Mouse (Mus musculus): Measurements from ENCODE around the gene Rnd2. TPM values are rescaled to one million over a fixed set of nuclear protein-coding genes. Genes with fewer than 3 reads are reported as not detected.

Gene Rnd2
- total and polyA plus RNA-seq, 3 experiments = 1.4 to 4.5 (median 2.8) TPM

DNA sequence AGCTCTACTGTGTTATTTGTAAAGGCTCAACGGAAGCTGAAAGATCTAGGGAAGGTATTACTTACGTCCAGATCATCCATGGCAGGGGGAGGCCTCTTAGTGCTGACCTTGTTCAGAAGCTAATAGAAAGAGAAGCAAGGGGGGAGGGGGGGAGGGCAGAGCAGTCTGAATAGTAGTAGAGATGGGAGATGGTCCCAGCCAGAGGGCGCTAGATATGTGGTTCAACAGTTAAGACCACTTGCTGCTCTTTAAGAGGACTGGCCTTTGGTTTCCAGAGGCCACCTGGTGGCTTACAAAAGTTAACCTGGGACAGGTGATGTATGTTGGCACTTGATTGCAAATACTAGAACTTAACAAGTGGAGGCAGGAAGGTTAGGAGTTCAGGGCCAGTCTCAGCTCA lies 45.2 kb upstream of the Rnd2 start:
- peak in 1 of 2 experiments; percentile 80; a peak in 2 of 4 replicates for TF ChIP-seq CTCF (conservative IDR thresholded peaks at IDR 0.05 in 1 of 2, IDR thresholded peaks at IDR 0.05 in 1 of 2; ENCODE audit: low read depth in 2 of 2, low read length in 2 of 2)
- peak; percentile 42; the same call in 1 of the 2 replicates for TF ChIP-seq ELF1 (IDR thresholded peaks at IDR 0.05; ENCODE audit: low read depth, low read length)
- TF ChIP-seq ETS1 (conservative IDR thresholded peaks at IDR 0.05; ENCODE audit: low read depth, low read length) = no peak; the same call in 1 of the 2 replicates
- peak; percentile 34; the same call in 1 of the 2 replicates for TF ChIP-seq HCFC1 (IDR thresholded peaks at IDR 0.05; ENCODE audit: low read depth, low read length)
- TF ChIP-seq MYC (IDR thresholded peaks at IDR 0.05; ENCODE audit: low read depth, low read length) = 0 out of 2 replicates have a peak, but pooled peaks have one; percentile 31
- 0 out of 2 replicates have a peak, but pooled peaks have one; percentile 35 for TF ChIP-seq MEF2A (IDR thresholded peaks at IDR 0.05; ENCODE audit: borderline replicate concordance, low read depth, low read length)
- TF ChIP-seq USF1 (IDR thresholded peaks at IDR 0.05; ENCODE audit: low read depth, low read length) = no peak
- peak; percentile 27 for TF ChIP-seq RAD21 (IDR thresholded peaks at IDR 0.05; ENCODE audit: low read depth, low read length)
- no peak for TF ChIP-seq CHD1 (IDR thresholded peaks at IDR 0.05; ENCODE audit: low read depth, low read length)
- TF ChIP-seq MAZ (IDR thresholded peaks at IDR 0.05; ENCODE audit: low read depth, low read length) = peak; percentile 55; the same call in 1 of the 2 replicates
- TF ChIP-seq SMC3 (IDR thresholded peaks at IDR 0.05; ENCODE audit: low read depth, low read length) = peak; percentile 59
- TF ChIP-seq CHD2 (IDR thresholded peaks at IDR 0.05; ENCODE audit: low read length) = 0 out of 2 replicates have a peak, but pooled peaks have one; percentile 21
- peak; percentile 19; the same call in 1 of the 2 replicates for TF ChIP-seq SIN3A (IDR thresholded peaks at IDR 0.05; ENCODE audit: low read length)
- Histone ChIP-seq H3K9ac (ENCODE audit: insufficient read depth, low read depth) (no peak overlapping the region), H3K9me3 (replicated peaks; ENCODE audit: low read length) (no peaks in the 10 kb centered on the region), H3K27me3 (replicated peaks) (no peaks in the 10 kb centered on the region), H3K79me2 (replicated peaks; ENCODE audit: control insufficient read depth, extremely low read depth, insufficient read depth, poor library complexity, severe bottlenecking) (peaks cover 12% of the 10 kb centered on the region), H3K4me2 (ENCODE audit: insufficient read depth, low read depth, poor library complexity, severe bottlenecking) (no peak overlapping the region), H3K4me3 (replicated peaks in 1 of 3; ENCODE audit: low read depth in 2 of 3, low read length in 2 of 3, poor library complexity in 1 of 3) (no peak overlapping the region), H3K36me3 (replicated peaks in 1 of 2; ENCODE audit: control insufficient read depth in 1 of 2, insufficient read depth in 1 of 2, low read length in 1 of 2) (peaks cover 0 to 4% of the 10 kb centered on the region in 2 experiments), H3K27ac (ENCODE audit: insufficient read depth, low read depth) (no peak overlapping the region), H3K4me1 (ENCODE audit: control insufficient read depth in 1 of 2, insufficient read depth in 2 of 2) (peaks cover 7 to 39% of the 10 kb centered on the region in 2 experiments)
- in situ Hi-C loops (cut with MboI; ENCODE audit: low pct_ligation_motif_present, low pct_unique_long_range_greater_than_20kb, low sequenced_read_pairs) = no loop called here
- DNase-seq (ENCODE audit: extremely low read depth) = peak; percentile 59
- dilution Hi-C loops (cut with MboI; ENCODE audit: extremely low pct_ligation_motif_present, extremely low pct_unique_long_range_greater_than_20kb, low sequenced_read_pairs) = no loop called here

DNA sequence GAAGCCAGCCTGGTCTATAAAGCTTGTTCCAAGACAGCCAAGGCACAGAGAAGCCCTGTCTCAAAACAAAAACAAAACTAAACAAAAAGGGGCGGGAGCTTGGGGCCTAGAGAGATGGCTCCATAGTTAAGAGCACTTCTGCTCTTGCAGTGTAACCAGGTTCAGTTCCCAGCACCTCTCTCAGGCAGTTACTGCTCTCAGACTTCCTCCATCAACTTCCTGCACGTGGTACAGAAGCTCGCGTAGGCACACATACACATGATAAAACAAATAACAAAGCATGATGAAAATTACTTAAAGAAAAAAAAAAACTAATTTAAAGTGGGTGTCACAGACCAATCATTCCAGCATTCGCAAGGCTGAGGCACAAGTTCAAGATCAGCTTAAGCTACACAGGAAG lies 44.7 kb upstream of the Rnd2 start:
- H3K9ac ChIP-seq (ENCODE audit: insufficient read depth, low read depth) = no peak overlapping the region
- peaks cover 12% of the 10 kb centered on the region for H3K79me2 ChIP-seq (replicated peaks; ENCODE audit: control insufficient read depth, extremely low read depth, insufficient read depth, poor library complexity, severe bottlenecking)
- in situ Hi-C loops (cut with MboI; ENCODE audit: low pct_ligation_motif_present, low pct_unique_long_range_greater_than_20kb, low sequenced_read_pairs) (no loop called here), dilution Hi-C loops (cut with MboI; ENCODE audit: extremely low pct_ligation_motif_present, extremely low pct_unique_long_range_greater_than_20kb, low sequenced_read_pairs) (no loop called here)
- peaks cover 7 to 39% of the 10 kb centered on the region in 2 experiments for H3K4me1 ChIP-seq (ENCODE audit: control insufficient read depth in 1 of 2, insufficient read depth in 2 of 2)
- TF ChIP-seq HCFC1 (IDR thresholded peaks at IDR 0.05; ENCODE audit: low read depth, low read length) (no peak), JUND (conservative IDR thresholded peaks at IDR 0.05; ENCODE audit: low read depth, low read length) (no peak), GABPA (IDR thresholded peaks at IDR 0.05; ENCODE audit: insufficient replicate concordance, low read depth, low read length) (no peak), TCF12 (IDR thresholded peaks at IDR 0.05; ENCODE audit: low read depth, low read length) (no peak), MEF2A (IDR thresholded peaks at IDR 0.05; ENCODE audit: borderline replicate concordance, low read depth, low read length) (no peak), EP300 (IDR thresholded peaks at IDR 0.05; ENCODE audit: low read length) (no peak)
- H3K27me3 ChIP-seq (replicated peaks) = no peaks in the 10 kb centered on the region
- no peak overlapping the region for H3K4me2 ChIP-seq (ENCODE audit: insufficient read depth, low read depth, poor library complexity, severe bottlenecking)
- H3K9me3 ChIP-seq (replicated peaks; ENCODE audit: low read length) = no peaks in the 10 kb centered on the region
- H3K4me3 ChIP-seq (replicated peaks in 1 of 3; ENCODE audit: low read depth in 2 of 3, low read length in 2 of 3, poor library complexity in 1 of 3) = no peak overlapping the region
- no peak overlapping the region for H3K27ac ChIP-seq (ENCODE audit: insufficient read depth, low read depth)
- no peak for DNase-seq (ENCODE audit: extremely low read depth)
- no peaks in the 10 kb centered on the region for H3K36me3 ChIP-seq (replicated peaks in 1 of 2; ENCODE audit: control insufficient read depth in 1 of 2, insufficient read depth in 1 of 2, low read length in 1 of 2)
